Mouse (Mus musculus): ENCODE results near the gene Rfesd.

DNA sequence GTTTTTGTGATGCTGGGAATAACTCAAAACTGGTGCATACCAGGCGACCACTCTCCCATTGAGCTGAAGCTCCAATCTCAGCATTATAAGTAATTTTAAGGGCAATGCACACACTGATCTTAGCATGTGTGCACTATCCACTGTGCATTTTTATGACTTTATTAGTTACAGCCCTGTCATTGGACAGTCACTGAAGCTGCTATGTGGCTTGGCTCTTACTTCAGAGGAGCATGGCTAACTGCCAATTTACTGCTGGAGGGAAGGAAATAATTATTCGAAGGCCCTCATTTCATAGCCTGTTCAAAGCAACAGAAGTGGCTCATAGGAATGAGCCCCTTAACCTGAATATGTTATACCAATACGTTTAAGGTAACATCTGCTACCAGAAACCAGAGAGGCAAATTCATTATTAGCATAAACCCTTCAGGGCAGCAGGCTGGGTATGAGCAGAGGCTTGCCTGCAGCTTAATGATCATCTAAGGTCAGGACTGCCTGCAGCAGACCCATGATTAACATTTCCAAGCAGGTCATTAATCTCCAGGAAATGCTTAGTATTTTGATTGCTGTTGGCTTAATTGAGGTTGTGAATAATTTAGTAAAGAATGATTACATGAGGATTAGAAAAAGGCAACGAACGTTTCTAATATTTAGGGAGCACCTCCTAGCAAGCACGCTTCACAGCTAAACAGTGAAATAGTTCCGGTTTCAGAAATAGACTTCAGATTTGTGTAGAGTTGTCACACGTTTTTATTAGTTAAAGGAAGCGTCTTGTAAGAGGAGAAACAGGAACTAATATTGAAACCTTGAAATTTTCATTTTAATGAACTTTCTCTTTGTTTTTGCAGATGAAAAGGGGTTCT, 26.1 kb downstream of the Rfesd start:
- TF ChIP-seq POLR2A (IDR thresholded peaks at IDR 0.05; ENCODE audit: insufficient read depth, low read depth, low read length) (no peak), CTCF (IDR thresholded peaks at IDR 0.05) (no peak), EP300 (IDR thresholded peaks at IDR 0.05; ENCODE audit: insufficient read depth, low read depth, low read length) (no peak)
